Mouse (Mus musculus) olfactory bulb, adult 2 months (tissue): ENCODE measurements at regions not wholly inside any gene's neighbourhood (a gene's known extent, or its start where the extent isn't known, plus 50 kb on each side); places are given as distances from the start of the nearest gene placed in this dataset.
A peak's percentile ranks its signal among the peaks of the same experiment; 100 is the strongest.

Experiments
- H3K27ac ChIP-seq: fragments of 200-500 bp; 2 replicates; pipeline ENCODE4 v1.5.1; 2012; ENCODE audit warnings: low read depth, low read length; ENCODE audit not compliant: insufficient read depth
- H3K4me1 ChIP-seq: fragments of 200-500 bp; 2 replicates; pipeline ENCODE4 v1.6.1; 2012; ENCODE audit warnings: low read length; ENCODE audit not compliant: control insufficient read depth, insufficient read depth
- H3K4me3 ChIP-seq: fragments of 200-500 bp; 2 replicates; pipeline ENCODE4 v1.5.1; 2012; ENCODE audit warnings: mild to moderate bottlenecking, low read depth, low read length, moderate library complexity; ENCODE audit not compliant: insufficient read depth
- CTCF ChIP-seq: fragments of 200-500 bp; IDR thresholded peaks from 2 replicates; pipeline ENCODE4 v1.5.1; 2012; ENCODE audit warnings: low read depth, mild to moderate bottlenecking, low read length, moderate library complexity; ENCODE audit not compliant: insufficient read depth
- POLR2A ChIP-seq: fragments of 200-500 bp; IDR thresholded peaks from 2 replicates; pipeline ENCODE4 v1.6.1; 2012; ENCODE audit warnings: mild to moderate bottlenecking, low read depth, low read length, moderate library complexity; ENCODE audit not compliant: insufficient read depth
- WGBS: fragments of 180-500 bp; shearing (Covaris S2); methylation state at CpG from one replicate; pipeline ENCODE4 v1.1.7; 2018; 5-methylcytosine and 5-hydroxymethylcytosine counted together

DNA sequence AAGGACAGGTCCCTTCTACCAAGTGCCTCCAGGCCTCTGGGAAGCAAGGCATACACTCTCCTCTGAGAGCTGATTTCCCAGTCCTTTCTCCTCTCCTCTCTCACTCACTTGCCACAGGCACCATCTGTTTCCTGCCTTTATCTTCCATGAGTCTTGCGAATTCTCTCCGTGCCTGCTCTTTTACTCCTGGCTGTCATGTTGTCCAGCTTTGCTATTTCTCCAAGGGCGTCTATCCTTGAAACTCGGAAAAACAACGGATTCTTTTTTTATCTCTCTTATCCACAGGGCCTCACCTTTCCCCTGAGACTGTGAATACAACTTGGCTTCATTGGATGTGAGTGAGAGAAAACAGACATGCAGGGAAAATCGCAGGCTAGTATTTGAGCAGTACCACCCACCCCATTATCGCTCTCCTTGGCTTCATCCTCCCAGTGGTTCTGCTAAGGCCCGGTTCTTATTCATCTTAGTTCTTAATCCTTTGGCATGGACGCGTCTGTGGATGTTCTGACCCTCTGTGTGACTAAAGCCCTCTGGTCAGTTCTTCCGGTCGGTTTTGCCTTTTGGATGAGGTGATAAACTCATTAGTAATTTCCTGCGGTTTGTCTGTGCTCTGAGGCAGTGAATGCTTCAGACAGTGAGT lies 159.4 kb downstream of the Rap2a start:
- Histone ChIP-seq H3K4me3 (no peak overlapping the region), H3K27ac (no peak overlapping the region), H3K4me1 (no peaks in the 10 kb centered on the region)
- 69% methylated on average over 13 of the region's 13 CpGs for WGBS
- no peak for TF ChIP-seq CTCF
- no peak for TF ChIP-seq POLR2A

GRCm38 (mm10) chr14:120642591-120642990 lies 164.3 kb downstream of the Rap2a start:
- Histone ChIP-seq H3K4me1 (no peaks in the 10 kb centered on the region), H3K27ac (no peak overlapping the region), H3K4me3 (no peak overlapping the region)
- TF ChIP-seq POLR2A (no peak), CTCF (no peak)
- 93% methylated on average over 5 of the region's 5 CpGs for WGBS

DNA sequence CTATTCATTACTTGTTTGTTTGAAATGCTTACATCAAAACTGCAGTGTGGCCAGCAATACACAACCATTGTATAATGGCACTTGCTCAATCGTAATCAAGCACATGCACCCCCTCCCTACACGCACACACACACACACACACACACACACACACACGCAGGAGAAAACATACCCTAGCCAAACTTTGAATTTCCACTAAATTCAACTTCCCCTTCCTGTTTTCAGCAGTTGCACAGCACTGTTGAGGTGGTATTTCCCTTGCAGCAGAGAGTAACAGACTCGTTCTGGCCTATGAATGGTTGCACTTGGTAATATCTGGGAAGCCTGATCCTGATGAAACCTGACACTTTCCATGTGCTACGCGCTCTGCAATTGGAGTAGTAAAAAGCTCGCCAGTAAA lies 173.8 kb downstream of the Rap2a start:
- H3K4me3 ChIP-seq: no peak overlapping the region
- no peak overlapping the region for H3K27ac ChIP-seq
- no peaks in the 10 kb centered on the region for H3K4me1 ChIP-seq
- WGBS: 90% methylated on average over 7 of the region's 7 CpGs
- TF ChIP-seq CTCF (no peak), POLR2A (no peak)

DNA sequence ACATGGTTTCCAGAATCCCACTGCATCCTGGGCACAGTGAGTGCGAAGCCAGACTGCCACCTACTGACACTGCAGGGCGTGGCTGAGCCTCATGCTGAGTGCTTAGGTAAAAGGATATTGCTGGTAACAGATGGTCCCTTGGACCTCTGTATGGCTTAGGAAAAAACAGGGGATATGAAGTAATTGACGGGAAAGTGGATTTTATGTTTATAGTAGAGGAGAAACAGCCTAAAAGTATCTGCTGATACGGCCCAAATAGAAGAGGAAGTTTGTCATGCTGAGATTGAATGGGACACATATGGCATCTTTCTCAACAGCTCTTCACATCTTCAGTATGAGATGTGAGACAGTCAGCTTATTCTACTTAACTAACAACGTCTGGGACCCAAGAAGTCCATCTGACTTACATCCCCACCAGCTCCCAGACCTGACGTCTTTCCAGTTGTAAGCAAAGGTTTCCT lies 182.1 kb downstream of the Rap2a start:
- no peak overlapping the region for H3K4me3 ChIP-seq
- H3K4me1 ChIP-seq: no peaks in the 10 kb centered on the region
- WGBS: 86% methylated on average over 6 of the region's 6 CpGs
- TF ChIP-seq CTCF (0 out of 2 replicates have a peak, but pooled peaks have one; percentile 44), POLR2A (no peak)
- H3K27ac ChIP-seq: no peak overlapping the region

DNA sequence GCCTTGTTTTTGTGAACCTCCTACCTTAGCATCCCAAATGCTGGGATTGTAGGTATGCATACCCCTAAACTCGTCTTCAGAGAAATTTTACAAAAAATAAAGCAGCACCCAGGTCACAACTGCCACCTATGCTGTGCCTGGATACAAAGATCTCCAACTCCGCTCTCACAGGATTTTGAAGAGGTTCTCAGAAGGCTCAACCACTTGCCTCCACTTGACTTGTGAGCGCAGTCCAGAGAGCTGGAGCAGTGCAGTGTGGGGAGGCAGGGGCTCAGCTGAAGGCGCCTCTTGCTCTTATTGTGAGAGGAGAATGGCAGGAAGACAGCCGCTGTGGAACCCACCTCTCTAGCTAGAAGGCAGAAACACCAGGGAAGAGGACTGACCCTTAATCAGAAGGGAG lies 182.9 kb downstream of the Rap2a start:
- no peak for TF ChIP-seq CTCF
- no peak for TF ChIP-seq POLR2A
- Histone ChIP-seq H3K27ac (no peak overlapping the region), H3K4me1 (no peaks in the 10 kb centered on the region), H3K4me3 (no peak overlapping the region)
- WGBS: 80% methylated on average over 5 of the region's 5 CpGs

DNA sequence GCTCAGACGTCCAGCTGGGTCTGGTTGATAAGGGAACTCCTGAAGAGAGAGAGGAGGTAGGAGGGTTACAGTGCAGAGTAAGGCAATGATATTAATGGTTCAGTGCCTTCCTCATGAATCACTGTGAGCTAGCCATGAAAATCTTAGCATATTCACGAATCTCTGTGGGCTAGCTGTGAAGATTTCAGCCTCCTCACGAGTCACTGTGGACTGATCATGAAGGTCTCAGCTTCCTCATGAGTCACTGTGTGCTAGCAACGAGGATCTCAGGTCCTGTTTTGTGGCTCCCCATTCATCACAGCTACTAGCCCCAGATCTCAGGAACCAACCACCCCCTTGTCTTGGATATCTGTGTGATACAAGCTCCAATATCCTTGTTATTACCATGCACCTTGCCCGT lies 191.4 kb downstream of the Rap2a start:
- no peaks in the 10 kb centered on the region for H3K4me1 ChIP-seq
- H3K4me3 ChIP-seq: no peak overlapping the region
- 72% methylated on average over 5 of the region's 5 CpGs for WGBS
- TF ChIP-seq CTCF (no peak), POLR2A (no peak)
- H3K27ac ChIP-seq: no peak overlapping the region

DNA sequence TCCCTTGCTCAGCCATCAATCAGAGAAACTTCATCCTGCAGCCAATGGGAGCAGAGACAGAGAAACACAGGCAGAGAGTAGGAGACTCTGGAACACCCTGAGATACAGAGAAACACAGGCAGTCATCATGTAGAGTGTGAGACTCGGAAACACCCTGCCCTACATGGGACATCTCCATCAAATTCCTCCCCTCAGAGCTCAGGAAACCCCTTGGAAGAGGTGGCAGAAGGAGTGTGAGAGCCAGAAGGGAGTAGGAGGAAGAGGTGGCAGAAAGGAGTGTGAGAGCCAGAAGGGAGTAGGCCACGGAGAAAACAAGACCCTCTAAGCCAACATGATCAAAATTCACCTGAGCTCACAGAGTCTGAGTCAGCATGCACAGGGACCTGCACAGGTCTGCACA lies 197.5 kb downstream of the Rap2a start:
- 89% methylated on average over 2 of the region's 2 CpGs for WGBS
- no peak for TF ChIP-seq CTCF
- TF ChIP-seq POLR2A: no peak
- Histone ChIP-seq H3K4me3 (no peak overlapping the region), H3K27ac (no peak overlapping the region), H3K4me1 (no peaks in the 10 kb centered on the region)

DNA sequence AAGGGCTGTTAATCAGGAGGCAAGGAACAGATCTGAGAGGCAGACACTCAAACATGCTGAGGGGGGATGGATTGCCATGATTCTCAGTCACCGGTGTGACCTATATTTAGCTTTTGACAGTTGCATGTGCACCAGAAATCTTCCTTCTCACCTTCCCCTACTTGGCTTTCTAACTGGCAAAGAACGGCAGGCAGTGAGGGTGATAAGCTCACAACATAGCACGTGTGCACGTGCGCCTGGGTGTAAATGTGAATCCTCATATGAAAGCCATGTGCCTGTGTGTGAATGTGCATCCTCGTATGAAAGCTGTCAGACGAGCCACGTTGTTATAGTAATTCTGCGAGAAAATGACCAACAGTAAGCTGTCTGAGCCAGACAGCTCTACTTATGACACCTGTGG lies 200.3 kb downstream of the Rap2a start:
- WGBS: 82% methylated on average over 9 of the region's 9 CpGs
- no peak overlapping the region for H3K27ac ChIP-seq
- no peaks in the 10 kb centered on the region for H3K4me1 ChIP-seq
- no peak overlapping the region for H3K4me3 ChIP-seq
- TF ChIP-seq CTCF (no peak), POLR2A (no peak)

DNA sequence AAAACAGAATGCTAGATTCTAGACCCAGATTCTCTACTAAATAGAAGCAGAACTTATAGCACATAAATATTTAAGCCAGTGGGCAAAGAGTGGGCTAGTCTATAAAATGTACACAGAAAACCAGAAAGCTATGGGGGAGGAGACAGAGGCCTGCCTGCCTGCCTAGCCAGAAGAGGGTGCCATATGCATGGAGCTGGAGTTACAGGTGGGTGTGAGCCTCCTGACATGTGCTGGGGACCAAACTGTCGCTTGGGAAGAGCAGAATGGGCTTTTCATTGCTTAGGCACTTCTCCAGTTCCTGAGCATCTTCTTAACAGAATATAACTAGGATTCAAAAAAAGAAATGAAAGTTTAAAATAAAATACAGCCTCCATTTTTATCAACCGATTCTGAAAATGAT lies 200.8 kb downstream of the Rap2a start:
- no peak overlapping the region for H3K4me3 ChIP-seq
- no peak overlapping the region for H3K27ac ChIP-seq
- 67% methylated on average over 2 of the region's 2 CpGs for WGBS
- no peak for TF ChIP-seq CTCF
- no peak for TF ChIP-seq POLR2A
- H3K4me1 ChIP-seq: no peaks in the 10 kb centered on the region

- no peak overlapping the region for H3K27ac ChIP-seq
- 87% methylated on average over 2 of the region's 2 CpGs for WGBS
- TF ChIP-seq POLR2A: no peak
- TF ChIP-seq CTCF: no peak
- no peaks in the 10 kb centered on the region for H3K4me1 ChIP-seq
- no peak overlapping the region for H3K4me3 ChIP-seq
These were observed 202.0 kb downstream of the Rap2a start for GRCm38 (mm10) chr14:120680272-120680671.
